Mouse (Mus musculus) cerebral cortex, adult 2 months (tissue): Measurements from ENCODE around the gene Atg4d.

ENCODE experiments used
- WGBS: fragments of 180-500 bp; shearing (Covaris S2); methylation state at CpG from one replicate; pipeline ENCODE4 v1.1.7; 2018; 5-methylcytosine and 5-hydroxymethylcytosine counted together

Atg4d gene

GRCm38 (mm10) chr9:21241343-21241742, 23.8 kb upstream of the Atg4d start:
- 2% methylated on average over 11 of the region's 11 CpGs for WGBS

- WGBS = 7% methylated on average over 42 of the region's 42 CpGs
These were observed 21.2 kb upstream of the Atg4d start for GRCm38 (mm10) chr9:21243826-21244427.

- under 1% methylated on average over 71 of the region's 72 CpGs for WGBS
These were observed 20.5 kb upstream of the Atg4d start for GRCm38 (mm10) chr9:21244428-21245112.

- 5% methylated on average over 16 of the region's 16 CpGs for WGBS
These were observed 20.0 kb upstream of the Atg4d start for GRCm38 (mm10) chr9:21245113-21245487.

GRCm38 (mm10) chr9:21246342-21246741, 18.8 kb upstream of the Atg4d start:
- 89% methylated on average over 1 of the region's 1 CpGs for WGBS

- WGBS = 5% methylated on average over 30 of the region's 30 CpGs
These were observed 16.8 kb upstream of the Atg4d start, which contains the start of gene S1pr5 for GRCm38 (mm10) chr9:21248326-21248725. TSS of gene S1pr5 (minus strand) at chr9:21248443.

GRCm38 (mm10) chr9:21249629-21250508, 15.2 kb upstream of the Atg4d start:
- WGBS = 50% methylated on average over 17 of the region's 17 CpGs

- 62% methylated on average over 2 of the region's 2 CpGs for WGBS
These were observed 14.6 kb upstream of the Atg4d start for GRCm38 (mm10) chr9:21250509-21250908.

- WGBS = 79% methylated on average over 13 of the region's 13 CpGs
These were observed 13.9 kb upstream of the Atg4d start for GRCm38 (mm10) chr9:21251116-21251735.

GRCm38 (mm10) chr9:21256349-21256748, 8.7 kb upstream of the Atg4d start:
- 88% methylated on average over 4 of the region's 4 CpGs for WGBS

- 80% methylated on average over 6 of the region's 6 CpGs for WGBS
These were observed 4.5 kb upstream of the Atg4d start for GRCm38 (mm10) chr9:21260491-21261040.

GRCm38 (mm10) chr9:21261831-21262230, 3.3 kb upstream of the Atg4d start:
- WGBS = 76% methylated on average over 2 of the region's 2 CpGs

- WGBS = 22% methylated on average over 17 of the region's 17 CpGs
These were observed 657 bp upstream of the Atg4d start for GRCm38 (mm10) chr9:21264272-21264999.

GRCm38 (mm10) chr9:21265611-21266010, 518 bp downstream of the Atg4d start:
- 3% methylated on average over 11 of the region's 11 CpGs for WGBS

GRCm38 (mm10) chr9:21266889-21267288, 1.8 kb downstream of the Atg4d start:
- WGBS = 85% methylated on average over 5 of the region's 5 CpGs

- 95% methylated on average over 16 of the region's 16 CpGs for WGBS
These were observed 3.2 kb downstream of the Atg4d start for GRCm38 (mm10) chr9:21268305-21268704.

- WGBS = 70% methylated on average over 5 of the region's 5 CpGs
These were observed 4.5 kb downstream of the Atg4d start for GRCm38 (mm10) chr9:21269590-21269989.

- 90% methylated on average over 9 of the region's 9 CpGs for WGBS
These were observed 7.3 kb downstream of the Atg4d start for GRCm38 (mm10) chr9:21272391-21272790.

- WGBS = 81% methylated on average over 8 of the region's 8 CpGs
These were observed 8.0 kb downstream of the Atg4d start for GRCm38 (mm10) chr9:21273094-21273493.

GRCm38 (mm10) chr9:21273520-21274228, 8.6 kb downstream of the Atg4d start:
- 72% methylated on average over 7 of the region's 7 CpGs for WGBS
